Mouse (Mus musculus) liver, postnatal 0 days (tissue): Measurements from ENCODE around the gene Grap. TPM values are rescaled to one million over a fixed set of nuclear protein-coding genes. Genes with fewer than 3 reads are reported as not detected.

Experiments
- ATAC-seq: fragments of 200-750 bp; cut with Nextera tagmentation; 2 replicates; pipeline ENCODE4 v1.8.0; 2017; ENCODE audit warnings: mild to moderate bottlenecking, moderate library complexity
- DNase-seq: peaks from one replicate; pipeline ENCODE4 v3.0.0-alpha.2; 2016
- H3K27ac ChIP-seq: fragments of 300-500 bp; sonication (generic); 2 replicates; pipeline ENCODE4 v1.5.1; 2014; ENCODE audit warnings: antibody characterized with exemption, moderate library complexity, mild to moderate bottlenecking, low read depth
- H3K27me3 ChIP-seq: fragments of 300-500 bp; sonication (generic); 2 replicates; pipeline ENCODE4 v1.6.1; 2014; ENCODE audit warnings: low read length, control low read depth, mixed read lengths; ENCODE audit not compliant: insufficient read depth
- H3K36me3 ChIP-seq: fragments of 300-500 bp; sonication (generic); replicated peaks from 2 replicates; pipeline ENCODE4 v1.6.1; 2014; ENCODE audit warnings: mild to moderate bottlenecking, control low read depth, low read length, moderate library complexity, mixed read lengths; ENCODE audit not compliant: insufficient read depth
- H3K4me1 ChIP-seq: fragments of 300-500 bp; sonication (generic); 2 replicates; pipeline ENCODE4 v1.6.1; 2014; ENCODE audit warnings: antibody characterized with exemption, mild to moderate bottlenecking, control low read depth; ENCODE audit not compliant: insufficient read depth
- H3K4me2 ChIP-seq: fragments of 300-500 bp; sonication (generic); 2 replicates; pipeline ENCODE4 v1.6.1; 2014; ENCODE audit warnings: low read depth, mild to moderate bottlenecking, low read length, moderate library complexity, mixed read lengths
- H3K4me3 ChIP-seq: fragments of 300-500 bp; sonication (generic); 2 replicates; pipeline ENCODE4 v1.5.1; 2014; ENCODE audit warnings: low read depth, low read length
- H3K9ac ChIP-seq: fragments of 300-500 bp; sonication (generic); replicated peaks from 2 replicates; pipeline ENCODE4 v1.6.1; 2014; ENCODE audit warnings: mild to moderate bottlenecking, moderate library complexity
- H3K9me3 ChIP-seq: fragments of 300-500 bp; sonication (generic); 2 replicates; pipeline ENCODE4 v1.6.1; 2016; ENCODE audit warnings: mild to moderate bottlenecking, control low read depth, low read length, mixed read lengths
- CTCF ChIP-seq: sonication (generic); IDR thresholded peaks from 2 replicates; pipeline ENCODE4 v1.5.1; 2016; ENCODE audit warnings: antibody characterized with exemption, low read depth
- EP300 ChIP-seq: IDR thresholded peaks from 2 replicates; pipeline ENCODE4 v1.6.1; 2016; ENCODE audit warnings: antibody characterized with exemption, low read depth, mild to moderate bottlenecking
- WGBS: fragments of 180-500 bp; shearing (Covaris S2); extraction: QIAGEN DNeasy Blood & Tissue Kit; methylation state at CpG from one replicate; pipeline ENCODE4 v1.1.7; 2014; ENCODE audit not compliant: insufficient replicate concordance; 5-methylcytosine and 5-hydroxymethylcytosine counted together
- polyA plus RNA-seq: library from polyadenylated mRNA; unstranded; fragments of >200 nt; fragmentation: Nextera tagmentation; extraction: Ambion mirVana; gene quantifications from 2 replicates; pipeline ENCODE4 v1.2.1, GENCODE M21; 2015

The Grap gene
- polyA plus RNA-seq, 1 experiment from 2014 or later: 6.7 TPM

- peak overlapping the region; percentile 45; the same call in 1 of the 2 replicates for H3K27ac ChIP-seq
- no peak for ATAC-seq
- H3K4me2 ChIP-seq: peak overlapping the region; percentile 54
- peaks cover 4% of the 10 kb centered on the region; the same call in 1 of the 2 replicates for H3K4me1 ChIP-seq
- H3K4me3 ChIP-seq: peak overlapping the region; percentile 42
- no peak for DNase-seq
- no peaks in the 10 kb centered on the region for H3K27me3 ChIP-seq
- H3K9me3 ChIP-seq: no peaks in the 10 kb centered on the region
- H3K36me3 ChIP-seq: no peaks in the 10 kb centered on the region
- TF ChIP-seq CTCF (no peak), EP300 (no peak)
- H3K9ac ChIP-seq: no peak overlapping the region; the same call in 1 of the 2 replicates
- 56% methylated on average over 2 of the region's 2 CpGs for WGBS
These were observed 503 bp downstream of the Grap start for GRCm38 (mm10) chr11:61653568-61653967.

GRCm38 (mm10) chr11:61654786-61655311, 1.8 kb downstream of the Grap start:
- Histone ChIP-seq H3K4me2 (peak overlapping the region; percentile 26; the same call in 1 of the 2 replicates), H3K27ac (no peak overlapping the region), H3K9ac (no peak overlapping the region), H3K4me1 (peaks cover 9% of the 10 kb centered on the region), H3K4me3 (no peak overlapping the region), H3K36me3 (no peaks in the 10 kb centered on the region), H3K9me3 (no peaks in the 10 kb centered on the region), H3K27me3 (no peaks in the 10 kb centered on the region)
- DNase-seq: no peak
- TF ChIP-seq CTCF: no peak
- no peak for TF ChIP-seq EP300
- ATAC-seq: no peak
- WGBS: 75% methylated on average over 4 of the region's 4 CpGs

DNA sequence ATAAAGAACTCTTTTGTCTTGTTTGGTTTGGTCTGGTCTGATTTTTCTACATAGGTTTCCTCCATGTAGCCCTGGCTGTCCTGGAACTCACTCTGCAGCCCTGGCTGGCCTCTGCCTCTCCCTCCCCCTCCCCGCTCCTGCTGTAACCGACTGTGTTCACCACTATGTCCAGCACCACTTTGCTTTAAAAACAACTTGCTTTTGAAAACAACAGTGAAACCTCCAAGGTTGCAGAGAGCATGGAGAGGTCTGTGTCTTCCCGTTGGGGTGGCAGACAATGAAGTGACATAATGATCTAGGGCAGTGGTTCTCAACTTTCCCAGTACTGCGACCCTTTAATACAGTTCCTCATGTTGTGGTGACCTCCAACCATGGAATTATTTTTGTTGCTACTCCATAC, 2.6 kb downstream of the Grap start:
- no peak for ATAC-seq
- 60% methylated on average over 4 of the region's 4 CpGs for whole genome bisulfite sequencing

GRCm38 (mm10) chr11:61656148-61656850, 3.2 kb downstream of the Grap start:
- Histone ChIP-seq H3K9ac (no peak overlapping the region), H3K4me3 (no peak overlapping the region), H3K9me3 (no peaks in the 10 kb centered on the region), H3K27me3 (no peaks in the 10 kb centered on the region), H3K36me3 (no peaks in the 10 kb centered on the region), H3K27ac (no peak overlapping the region), H3K4me2 (no peak overlapping the region), H3K4me1 (peaks cover 9% of the 10 kb centered on the region)
- DNase-seq: no peak
- ATAC-seq: no peak
- TF ChIP-seq CTCF (no peak), EP300 (no peak)
- 63% methylated on average over 6 of the region's 6 CpGs for WGBS

More for the DNA sequence above, 2.6 kb downstream of the Grap start:
- no peak for DNase-seq
- Histone ChIP-seq H3K27ac (no peak overlapping the region), H3K36me3 (no peaks in the 10 kb centered on the region), H3K4me3 (no peak overlapping the region), H3K4me2 (no peak overlapping the region), H3K4me1 (peaks cover 9% of the 10 kb centered on the region), H3K27me3 (no peaks in the 10 kb centered on the region), H3K9me3 (no peaks in the 10 kb centered on the region), H3K9ac (no peak overlapping the region)
- TF ChIP-seq EP300: no peak
- no peak for TF ChIP-seq CTCF

- DNase-seq (no peak), ATAC-seq (no peak)
These were observed 4.4 kb downstream of the Grap start for GRCm38 (mm10) chr11:61657432-61657831.

GRCm38 (mm10) chr11:61658360-61658922, 5.4 kb downstream of the Grap start:
- Histone ChIP-seq H3K36me3 (no peaks in the 10 kb centered on the region), H3K9ac (0 out of 2 replicates have a peak overlapping the region, but pooled peaks have one; percentile 26), H3K27me3 (no peaks in the 10 kb centered on the region), H3K4me3 (no peak overlapping the region), H3K4me1 (peaks cover 6% of the 10 kb centered on the region), H3K9me3 (no peaks in the 10 kb centered on the region), H3K27ac (no peak overlapping the region), H3K4me2 (no peak overlapping the region)
- WGBS: 86% methylated on average over 3 of the region's 3 CpGs
- DNase-seq (no peak), ATAC-seq (no peak)
- TF ChIP-seq CTCF (no peak), EP300 (no peak)

More at GRCm38 (mm10) chr11:61657432-61657831, 4.4 kb downstream of the Grap start:
- no peaks in the 10 kb centered on the region for H3K36me3 ChIP-seq
- no peak overlapping the region for H3K9ac ChIP-seq
- no peak for TF ChIP-seq CTCF
- no peak for TF ChIP-seq EP300
- no peak overlapping the region for H3K4me2 ChIP-seq
- H3K4me1 ChIP-seq: peaks cover 9% of the 10 kb centered on the region
- H3K4me3 ChIP-seq: no peak overlapping the region
- no peak overlapping the region for H3K27ac ChIP-seq
- no peaks in the 10 kb centered on the region for H3K27me3 ChIP-seq
- WGBS: 62% methylated on average over 2 of the region's 2 CpGs
- no peaks in the 10 kb centered on the region for H3K9me3 ChIP-seq
